In the genomic region with DNA sequence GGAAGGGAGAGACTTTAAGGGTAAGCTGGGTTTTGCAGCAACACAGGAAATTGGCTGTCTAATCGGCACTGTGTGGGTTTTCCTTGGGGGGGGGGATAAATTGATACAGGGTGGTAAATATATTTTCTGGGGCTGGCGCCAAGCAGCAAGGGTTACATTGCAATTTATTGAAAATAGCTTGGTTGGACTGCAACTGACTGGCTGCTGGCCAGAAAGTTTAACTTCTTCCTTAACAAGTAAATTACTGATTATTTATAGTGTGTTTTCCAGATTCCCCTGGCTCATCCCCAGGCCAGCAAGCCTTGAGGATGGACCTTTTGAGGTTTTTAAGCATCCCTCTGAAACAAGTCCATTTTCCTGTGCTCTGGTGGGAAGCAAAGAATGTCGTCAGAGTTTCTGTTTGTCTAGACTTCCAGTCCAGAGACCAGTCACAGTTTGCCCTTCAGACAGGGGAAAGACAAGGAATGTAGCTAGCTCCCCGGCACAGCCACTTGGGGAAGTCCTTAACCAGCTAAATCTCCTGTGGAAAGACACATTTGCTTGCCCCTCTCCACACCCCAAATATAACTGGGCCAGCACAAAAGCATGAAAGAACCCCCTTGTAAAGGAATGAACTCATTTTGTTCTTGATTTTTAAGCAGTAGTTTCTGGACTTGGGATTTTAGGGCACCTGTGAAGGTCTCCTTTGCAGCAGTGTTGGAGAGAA, we compare ENCODE assay signal across 22 mouse cellular contexts. TPM values are rescaled to one million over a fixed set of nuclear protein-coding genes. Genes with fewer than 3 reads are reported as not detected.
DNase-seq lines count a peak whose midpoint lies in the region; ATAC-seq and TF ChIP-seq lines count a peak whose summit lies in the region.
"Had no signal": no experiment of that assay in that cellular context is flagged by ENCODE, and none has a peak within 500 bp of the region (broad histone marks: within the 10 kb centered on the region; RNA-seq: fewer than 3 reads in every experiment).

No protein-coding gene starts in this region.

- H3K9ac ChIP-seq in lung, embryonic 14.5 days: no peak overlapping the region
- H3K9ac ChIP-seq in midbrain, embryonic 16.5 days (ENCODE audit: low read depth, low read length): no peak overlapping the region
- H3K9ac ChIP-seq: heart, embryonic 12.5 days; intestine, embryonic 15.5 days; kidney, embryonic 15.5 days; limb, embryonic 13.5 days; stomach, embryonic 15.5 days had no signal

- no peak overlapping the region for H3K4me3 ChIP-seq in lung, embryonic 14.5 days (ENCODE audit: low read depth, low read length)
- no peak overlapping the region for H3K4me3 ChIP-seq in lung, adult 2 months (replicated peaks; ENCODE audit: extremely low read depth, low read depth, low read length)
- H3K4me3 ChIP-seq in midbrain, embryonic 16.5 days (ENCODE audit: low read depth, low read length): no peak overlapping the region
- H3K4me3 ChIP-seq: heart, embryonic 12.5 days; intestine, embryonic 15.5 days; kidney, embryonic 15.5 days; layer of hippocampus, adult 2 months; left cerebral cortex, adult 2 months; limb, embryonic 13.5 days; myocyte; stomach, embryonic 15.5 days had no signal

- peaks cover 95% of the 10 kb centered on the region for H3K27me3 ChIP-seq in lung, embryonic 14.5 days (ENCODE audit: insufficient read depth, low read length)
- H3K27me3 ChIP-seq in midbrain, embryonic 16.5 days (ENCODE audit: control insufficient read depth, insufficient read depth, low read depth, low read length): peaks cover 35% of the 10 kb centered on the region

- no peak overlapping the region for H3K27ac ChIP-seq in lung, embryonic 14.5 days (ENCODE audit: low read depth)
- H3K27ac ChIP-seq in midbrain, embryonic 16.5 days (ENCODE audit: low read length): no peak overlapping the region
- H3K27ac ChIP-seq: intestine, embryonic 15.5 days; kidney, embryonic 15.5 days; layer of hippocampus, adult 2 months; left cerebral cortex, adult 2 months; limb, embryonic 13.5 days; stomach, embryonic 15.5 days had no signal

- TF ChIP-seq POLR2A in lung, adult 2 months (IDR thresholded peaks at IDR 0.05; ENCODE audit: borderline replicate concordance, extremely low read depth, low read depth, low read length): no peak

- WGBS in lung, embryonic 14.5 days: 13% methylated on average over 4 of the region's 4 CpGs
- WGBS in lung, adult 2 months: 18% methylated on average over 4 of the region's 4 CpGs
- 24% methylated on average over 4 of the region's 4 CpGs for WGBS in midbrain, embryonic 16.5 days

- no peak for TF ChIP-seq CTCF in lung, embryonic 14.5 days (IDR thresholded peaks at IDR 0.05; ENCODE audit: low read depth)
- no peak for TF ChIP-seq CTCF in lung, adult 2 months (IDR thresholded peaks at IDR 0.05; ENCODE audit: insufficient read depth, low read length)

- no peaks in the 10 kb centered on the region for H3K4me1 ChIP-seq in lung, embryonic 14.5 days (ENCODE audit: insufficient read depth)
- H3K4me1 ChIP-seq in lung, adult 2 months (ENCODE audit: control insufficient read depth, insufficient read depth, low read length): no peaks in the 10 kb centered on the region
- H3K4me1 ChIP-seq in midbrain, embryonic 16.5 days (ENCODE audit: control insufficient read depth, insufficient read depth, low read length): peaks cover 8% of the 10 kb centered on the region; the same call in 1 of the 2 replicates
- H3K4me1 ChIP-seq: stomach, embryonic 15.5 days had no signal

- no peak overlapping the region for H3K4me2 ChIP-seq in lung, embryonic 14.5 days
- H3K4me2 ChIP-seq in midbrain, embryonic 16.5 days (ENCODE audit: low read length): peak overlapping the region; percentile 38
- H3K4me2 ChIP-seq: heart, embryonic 12.5 days; intestine, embryonic 15.5 days; kidney, embryonic 15.5 days; limb, embryonic 13.5 days; stomach, embryonic 15.5 days had no signal

- H3K36me3 ChIP-seq in lung, embryonic 14.5 days (ENCODE audit: insufficient read depth): no peaks in the 10 kb centered on the region
- no peaks in the 10 kb centered on the region for H3K36me3 ChIP-seq in midbrain, embryonic 16.5 days (ENCODE audit: control insufficient read depth, insufficient read depth, low read length)
- H3K36me3 ChIP-seq: heart, embryonic 12.5 days; intestine, embryonic 15.5 days; kidney, embryonic 15.5 days; limb, embryonic 13.5 days; stomach, embryonic 15.5 days had no signal

- no peak for ATAC-seq in lung, embryonic 14.5 days (ENCODE audit: insufficient read depth)
- no peak for ATAC-seq in midbrain, embryonic 16.5 days
- ATAC-seq: intestine, embryonic 15.5 days; Patski had no signal

- DNase-seq in cerebellum, adult 9-10 months: peak; percentile 55
- DNase-seq in cerebellum, adult 11 months: no peak
- peak; percentile 68 for DNase-seq in lung, embryonic 14.5 days
- DNase-seq in lung, adult 2 months: no peak
- DNase-seq in embryo, embryonic 11 days: peak; percentile 22
- DNase-seq in lung, postnatal 4 days: no peak
- DNase-seq in urinary bladder, adult 2 months (ENCODE audit: low spot score): no peak
- DNase-seq: gastrocnemius, postnatal 36 days; heart, postnatal 4 days; spleen, adult 18-20 months; thymus, postnatal 14 days had no signal

- no peaks in the 10 kb centered on the region for H3K9me3 ChIP-seq in lung, embryonic 14.5 days (ENCODE audit: low read depth, low read length)
- no peaks in the 10 kb centered on the region for H3K9me3 ChIP-seq in midbrain, embryonic 16.5 days (replicated peaks; ENCODE audit: control insufficient read depth, low read length, poor library complexity, severe bottlenecking)
- H3K9me3 ChIP-seq: heart, embryonic 12.5 days; intestine, embryonic 15.5 days; kidney, embryonic 15.5 days; limb, embryonic 13.5 days; stomach, embryonic 15.5 days had no signal

RNA-seq across cellular contexts. Expression of gene Barhl2, which starts 8.1 kb away (rescaled TPM):
- polyA plus RNA-seq in lung, embryonic 14.5 days (2014; fragmentation: Nextera tagmentation; extraction: Ambion mirVana): not detected in 2 replicates
- polyA plus RNA-seq in lung, adult 2 months (2012; rRNA removed): not detected in 2 replicates
- polyA plus RNA-seq in midbrain, embryonic 16.5 days (2015; fragmentation: Nextera tagmentation; extraction: Ambion mirVana): 6.8 and 8.5 TPM in 2 replicates
- not detected in 2 replicates for polyA plus RNA-seq in urinary bladder, adult 2 months (2012; rRNA removed)
- polyA plus RNA-seq: heart, embryonic 12.5 days; intestine, embryonic 15.5 days; kidney, embryonic 15.5 days; limb, embryonic 13.5 days; liver, embryonic 16.5 days; myocyte; Patski; stomach, embryonic 15.5 days had no signal

Comparison
In these comparisons a context has a peak if more than half of its experiments do, and no peak if none do; other contexts are left out.
1. DNase-seq: peak in cerebellum, adult 9-10 months (single experiment), lung, embryonic 14.5 days (single experiment) and embryo, embryonic 11 days (single experiment); none in cerebellum, adult 11 months (single experiment), lung, adult 2 months (single experiment), lung, postnatal 4 days (0 of 2) and urinary bladder, adult 2 months (single experiment).